Mouse (Mus musculus) CH12.LX (cell line): ENCODE measurements around the gene Spata4. TPM values are rescaled to one million over a fixed set of nuclear protein-coding genes. Genes with fewer than 3 reads are reported as not detected.

ENCODE experiments used
- DNase-seq: peaks from one replicate; pipeline ENCODE4 v3.0.0-alpha.2; 2013; ENCODE audit errors: extremely low read depth
- H3K27ac ChIP-seq: 2 replicates; pipeline ENCODE4 v1.5.1; 2012; ENCODE audit warnings: low read depth, mild to moderate bottlenecking, control low read depth, moderate library complexity; ENCODE audit not compliant: insufficient read depth
- H3K27me3 ChIP-seq: replicated peaks from 2 replicates; pipeline ENCODE3; 2012; ENCODE audit warnings: inconsistent platforms
- H3K36me3 ChIP-seq, 2 experiments: replicated peaks in 1 of 2; 2 replicates each; pipeline versions ENCODE3 to v1.6.1; 2012; ENCODE audit warnings: inconsistent platforms in 1 of 2, low read length in 1 of 2, mild to moderate bottlenecking in 1 of 2, mixed read lengths in 1 of 2, moderate library complexity in 1 of 2; ENCODE audit not compliant: control insufficient read depth in 1 of 2, insufficient read depth in 1 of 2
- H3K4me1 ChIP-seq, 2 experiments: 2 replicates each; pipeline ENCODE4 v1.6.1; 2012; ENCODE audit warnings: inconsistent platforms in 1 of 2, moderate library complexity in 1 of 2; ENCODE audit not compliant: insufficient read depth in 2 of 2, control insufficient read depth in 1 of 2
- H3K4me2 ChIP-seq: 2 replicates; pipeline ENCODE4 v1.6.1; 2012; ENCODE audit warnings: low read depth, mild to moderate bottlenecking, control low read depth; ENCODE audit not compliant: poor library complexity, insufficient read depth, severe bottlenecking
- H3K4me3 ChIP-seq, 3 experiments: fragments of 150-350 bp in 1 of 3; sonication (generic) in 1 of 3; replicated peaks in 1 of 3; 2 replicates each; pipeline versions ENCODE3 to v1.5.1; 2011 to 2012; ENCODE audit warnings: low read depth in 2 of 3, low read length in 2 of 3, mild to moderate bottlenecking in 2 of 3, moderate library complexity in 2 of 3, control low read depth in 1 of 3, improper control_type of control experiment in 1 of 3, inconsistent platforms in 1 of 3, mixed read lengths in 1 of 3; ENCODE audit not compliant: poor library complexity in 1 of 3
- H3K79me2 ChIP-seq: replicated peaks from 2 replicates; pipeline ENCODE4 v1.6.1; 2012; ENCODE audit warnings: mild to moderate bottlenecking, moderate library complexity; ENCODE audit not compliant: control insufficient read depth, poor library complexity, insufficient read depth, severe bottlenecking; ENCODE audit errors: extremely low read depth
- H3K9ac ChIP-seq: 2 replicates; pipeline ENCODE4 v1.6.1; 2012; ENCODE audit warnings: low read depth, mild to moderate bottlenecking, control low read depth, moderate library complexity; ENCODE audit not compliant: insufficient read depth
- H3K9me3 ChIP-seq: replicated peaks from 2 replicates; pipeline ENCODE3; 2012; ENCODE audit warnings: low read length, inconsistent platforms, mixed read lengths
- BHLHE40 ChIP-seq: IDR thresholded peaks from 2 replicates; pipeline ENCODE4 v1.6.1; 2011; ENCODE audit warnings: mild to moderate bottlenecking, low read depth, low read length, improper control_type of control experiment
- CHD2 ChIP-seq: IDR thresholded peaks from 2 replicates; pipeline ENCODE4 v1.6.1; 2011; ENCODE audit warnings: low read length, improper control_type of control experiment
- CTCF ChIP-seq, 2 experiments: IDR thresholded peaks in 1 of 2; conservative IDR thresholded peaks in 1 of 2; 2 replicates each; pipeline ENCODE4 v1.5.1; 2011 to 2012; ENCODE audit warnings: low read depth in 2 of 2, low read length in 2 of 2, improper control_type of control experiment in 1 of 2, inconsistent platforms in 1 of 2, mild to moderate bottlenecking in 1 of 2, moderate library complexity in 1 of 2
- ELF1 ChIP-seq: IDR thresholded peaks from 2 replicates; pipeline ENCODE4 v1.6.1; 2014; ENCODE audit warnings: low read depth, mild to moderate bottlenecking, inconsistent platforms, low read length, improper control_type of control experiment
- ETS1 ChIP-seq: conservative IDR thresholded peaks from 2 replicates; pipeline ENCODE4 v1.6.1; 2012; ENCODE audit warnings: low read depth, mild to moderate bottlenecking, inconsistent platforms, low read length, improper control_type of control experiment, moderate library complexity
- IRF4 ChIP-seq: IDR thresholded peaks from 2 replicates; pipeline ENCODE4 v1.6.1; 2014; ENCODE audit warnings: low read depth, mild to moderate bottlenecking, inconsistent platforms, low read length, improper control_type of control experiment
- JUND ChIP-seq: conservative IDR thresholded peaks from 2 replicates; pipeline ENCODE4 v1.6.1; 2011; ENCODE audit warnings: low read depth, low read length, improper control_type of control experiment
- MAFK ChIP-seq: IDR thresholded peaks from 2 replicates; pipeline ENCODE4 v1.6.1; 2011; ENCODE audit warnings: low read length, improper control_type of control experiment; ENCODE audit not compliant: insufficient replicate concordance
- MEF2A ChIP-seq: IDR thresholded peaks from 2 replicates; pipeline ENCODE4 v1.6.1; 2014; ENCODE audit warnings: low read depth, mild to moderate bottlenecking, inconsistent platforms, low read length, improper control_type of control experiment, borderline replicate concordance
- NELFE ChIP-seq: IDR thresholded peaks from 2 replicates; pipeline ENCODE4 v1.6.1; 2011; ENCODE audit warnings: low read depth, low read length, improper control_type of control experiment
- UBTF ChIP-seq: IDR thresholded peaks from 2 replicates; pipeline ENCODE4 v1.6.1; 2012; ENCODE audit warnings: low read depth, mild to moderate bottlenecking, inconsistent platforms, low read length, improper control_type of control experiment, moderate library complexity
- USF2 ChIP-seq: conservative IDR thresholded peaks from 2 replicates; pipeline ENCODE4 v1.6.1; 2011; ENCODE audit warnings: low read depth, low read length, improper control_type of control experiment
- dilution Hi-C: fragments of 300-500 bp; cut with MboI; formaldehyde crosslinking; loops from 2 replicates; pipeline ENCODE4 v1.14.3; 2020; ENCODE audit warnings: low sequenced_read_pairs; ENCODE audit not compliant: extremely low pct_unique_long_range_greater_than_20kb, extremely low pct_ligation_motif_present
- in situ Hi-C: fragments of 300-500 bp; cut with MboI; formaldehyde crosslinking; loops from 3 replicates; pipeline ENCODE4 v1.14.3; 2019; ENCODE audit warnings: low sequenced_read_pairs, low pct_ligation_motif_present, low pct_unique_long_range_greater_than_20kb, mixed read lengths
- polyA plus RNA-seq: library from polyadenylated mRNA; unstranded; fragments of >175 nt; gene quantifications from 2 replicates; pipeline ENCODE4 v1.2.1, GENCODE M21; 2012; ENCODE audit warnings: low read depth; ENCODE audit not compliant: insufficient read length
- total RNA-seq, 2 experiments: library from RNA; depleted of rRNA; stranded (reverse); fragments of 300-350 nt in 1 of 2; fragments of >200 nt in 1 of 2; gene quantifications; 2 replicates each; pipeline ENCODE4 v1.2.3; 2012 to 2014

The Spata4 gene
- total and polyA plus RNA-seq, 3 experiments = not detected

GRCm38 (mm10) chr8:54567168-54567567, 33.4 kb upstream of the Spata4 start:
- H3K27me3 ChIP-seq = no peaks in the 10 kb centered on the region
- no peak for DNase-seq
- no peaks in the 10 kb centered on the region for H3K36me3 ChIP-seq
- H3K27ac ChIP-seq = no peak overlapping the region
- H3K9me3 ChIP-seq = no peaks in the 10 kb centered on the region
- TF ChIP-seq NELFE (no peak), ELF1 (no peak), MEF2A (no peak), UBTF (no peak), ETS1 (no peak), CHD2 (no peak), USF2 (no peak), MAFK (no peak), BHLHE40 (no peak)
- H3K4me3 ChIP-seq = no peak overlapping the region
- dilution Hi-C loops = no loop called here
- H3K9ac ChIP-seq = no peak overlapping the region
- no peaks in the 10 kb centered on the region for H3K79me2 ChIP-seq
- in situ Hi-C loops = no loop called here
- no peak overlapping the region for H3K4me2 ChIP-seq
- H3K4me1 ChIP-seq = peaks cover 2 to 15% of the 10 kb centered on the region in 2 experiments; a peak in 3 of 4 replicates

- H3K79me2 ChIP-seq = no peaks in the 10 kb centered on the region
- TF ChIP-seq USF2 = no peak
- no peak for TF ChIP-seq CTCF (conservative IDR thresholded peaks at IDR 0.05 in 1 of 2, IDR thresholded peaks at IDR 0.05 in 1 of 2; ENCODE audit: low read depth in 2 of 2, low read length in 2 of 2)
- TF ChIP-seq JUND = no peak
- no peak for TF ChIP-seq IRF4
- no peak for TF ChIP-seq NELFE
- no peaks in the 10 kb centered on the region for H3K27me3 ChIP-seq
- H3K36me3 ChIP-seq = no peaks in the 10 kb centered on the region
- no peak overlapping the region for H3K27ac ChIP-seq
- dilution Hi-C loops = no loop called here
- in situ Hi-C loops = no loop called here
- no peaks in the 10 kb centered on the region for H3K9me3 ChIP-seq
- no peak overlapping the region for H3K4me3 ChIP-seq
- no peak for DNase-seq
- H3K9ac ChIP-seq = no peak overlapping the region
- no peak overlapping the region for H3K4me2 ChIP-seq
- peaks cover 0 to 4% of the 10 kb centered on the region in 2 experiments; a peak in 1 of 4 replicates for H3K4me1 ChIP-seq
These were observed 29.7 kb upstream of the Spata4 start for GRCm38 (mm10) chr8:54570618-54571609.
